Mouse (Mus musculus) heart, embryonic 13.5 days (tissue): ENCODE data around the gene Pard3b. TPM values are rescaled to one million over a fixed set of nuclear protein-coding genes. Genes with fewer than 3 reads are reported as not detected.

Source experiments
- ATAC-seq: fragments of 200-750 bp; cut with Nextera tagmentation; 2 replicates; pipeline ENCODE4 v1.8.0; 2017; ENCODE audit warnings: moderate TSS enrichment; ENCODE audit not compliant: insufficient number of reproducible peaks, low FRiP score, low TSS enrichment; ENCODE audit errors: extremely low read depth
- H3K27ac ChIP-seq: fragments of 300-500 bp; sonication (generic); replicated peaks from 2 replicates; pipeline ENCODE4 v1.5.1; 2015; ENCODE audit warnings: moderate library complexity, mild to moderate bottlenecking, inconsistent platforms
- H3K27me3 ChIP-seq: fragments of 300-500 bp; sonication (generic); replicated peaks from 2 replicates; pipeline ENCODE4 v1.6.1; 2015; ENCODE audit warnings: mild to moderate bottlenecking, inconsistent platforms
- H3K36me3 ChIP-seq: fragments of 300-500 bp; sonication (generic); 2 replicates; pipeline ENCODE4 v1.6.1; 2015; ENCODE audit warnings: mild to moderate bottlenecking, inconsistent platforms
- H3K4me1 ChIP-seq: fragments of 300-500 bp; sonication (generic); 2 replicates; pipeline ENCODE4 v1.6.1; 2015; ENCODE audit warnings: inconsistent platforms
- H3K4me2 ChIP-seq: fragments of 300-500 bp; sonication (generic); 2 replicates; pipeline ENCODE4 v1.6.1; 2015; ENCODE audit warnings: inconsistent platforms, mild to moderate bottlenecking, moderate library complexity
- H3K4me3 ChIP-seq: fragments of 300-500 bp; sonication (generic); 2 replicates; pipeline ENCODE4 v1.5.1; 2015; ENCODE audit warnings: moderate library complexity, mild to moderate bottlenecking, inconsistent platforms
- H3K9ac ChIP-seq: fragments of 300-500 bp; sonication (generic); 2 replicates; pipeline ENCODE4 v1.6.1; 2015; ENCODE audit warnings: inconsistent platforms, mild to moderate bottlenecking, moderate library complexity
- H3K9me3 ChIP-seq: fragments of 300-500 bp; sonication (generic); 2 replicates; pipeline ENCODE4 v1.6.1; 2016; ENCODE audit warnings: inconsistent platforms
- WGBS: fragments of 180-500 bp; shearing (Covaris S2); methylation state at CpG from one replicate; pipeline ENCODE4 v1.1.7; 2015; ENCODE audit warnings: mixed read lengths; 5-methylcytosine and 5-hydroxymethylcytosine counted together
- polyA plus RNA-seq: library from polyadenylated mRNA; unstranded; fragments of >200 nt; fragmentation: Nextera tagmentation; extraction: Ambion mirVana; gene quantifications from 2 replicates; pipeline ENCODE4 v1.2.1, GENCODE M21; 2015

The Pard3b gene
- polyA plus RNA-seq, 1 experiment from 2014 or later: 11.8 TPM

DNA sequence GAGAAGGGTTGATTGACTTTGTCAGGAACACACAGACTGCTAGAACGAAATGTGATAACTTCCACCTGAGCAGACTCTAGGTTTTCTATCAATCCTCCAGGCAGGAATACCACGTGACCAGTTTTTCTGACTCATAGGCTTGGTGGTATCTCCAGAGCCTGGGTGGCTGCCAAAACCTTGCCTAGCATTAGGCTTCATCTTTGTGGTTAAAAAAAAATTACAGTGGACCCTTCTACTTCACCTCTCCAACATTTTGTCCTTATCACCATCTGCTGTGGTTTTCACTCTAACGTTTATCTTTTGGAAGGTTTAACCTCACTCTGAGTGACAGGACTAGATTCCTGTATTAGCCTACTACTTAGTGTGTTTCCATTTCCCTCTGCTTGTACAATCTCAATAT is 403.1 kb downstream of the Pard3b start:
- ATAC-seq: no peak
- Histone ChIP-seq H3K36me3 (no peaks in the 10 kb centered on the region), H3K4me3 (no peak overlapping the region), H3K4me2 (no peak overlapping the region), H3K27me3 (no peaks in the 10 kb centered on the region), H3K9me3 (no peaks in the 10 kb centered on the region), H3K4me1 (peaks cover 34% of the 10 kb centered on the region), H3K9ac (no peak overlapping the region), H3K27ac (0 out of 2 replicates have a peak overlapping the region, but pooled peaks have one; percentile 30)
- WGBS: 22% methylated on average over 3 of the region's 3 CpGs

DNA sequence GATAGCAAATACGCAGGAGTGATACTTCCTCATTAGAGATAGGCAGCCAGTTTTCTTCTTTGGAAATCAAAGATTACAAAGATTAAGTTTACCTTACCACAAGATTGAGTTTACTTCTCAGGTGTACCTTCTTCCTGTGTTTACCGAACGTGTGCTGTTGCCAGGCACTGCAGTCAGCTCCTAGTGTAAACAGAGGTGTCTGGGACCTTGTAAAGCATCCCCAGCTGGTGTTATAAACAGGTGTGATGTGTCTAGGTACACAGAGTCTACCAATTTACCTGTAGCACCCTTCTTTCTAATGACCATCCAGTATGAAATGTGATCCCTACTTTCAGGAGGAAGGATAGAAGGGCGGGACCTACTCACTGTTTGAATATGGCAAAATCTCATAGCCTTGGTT is 410.0 kb downstream of the Pard3b start:
- Histone ChIP-seq H3K9ac (no peak overlapping the region), H3K9me3 (no peaks in the 10 kb centered on the region), H3K4me3 (no peak overlapping the region), H3K4me2 (no peak overlapping the region), H3K36me3 (no peaks in the 10 kb centered on the region), H3K27me3 (no peaks in the 10 kb centered on the region), H3K27ac (no peak overlapping the region), H3K4me1 (peaks cover 14% of the 10 kb centered on the region)
- 50% methylated on average over 4 of the region's 4 CpGs for WGBS
- ATAC-seq: no peak

GRCm38 (mm10) chr1:62051186-62051825 is 412.7 kb downstream of the Pard3b start:
- 42% methylated on average over 1 of the region's 1 CpGs for WGBS
- ATAC-seq: no peak
- H3K9me3 ChIP-seq: no peaks in the 10 kb centered on the region

DNA sequence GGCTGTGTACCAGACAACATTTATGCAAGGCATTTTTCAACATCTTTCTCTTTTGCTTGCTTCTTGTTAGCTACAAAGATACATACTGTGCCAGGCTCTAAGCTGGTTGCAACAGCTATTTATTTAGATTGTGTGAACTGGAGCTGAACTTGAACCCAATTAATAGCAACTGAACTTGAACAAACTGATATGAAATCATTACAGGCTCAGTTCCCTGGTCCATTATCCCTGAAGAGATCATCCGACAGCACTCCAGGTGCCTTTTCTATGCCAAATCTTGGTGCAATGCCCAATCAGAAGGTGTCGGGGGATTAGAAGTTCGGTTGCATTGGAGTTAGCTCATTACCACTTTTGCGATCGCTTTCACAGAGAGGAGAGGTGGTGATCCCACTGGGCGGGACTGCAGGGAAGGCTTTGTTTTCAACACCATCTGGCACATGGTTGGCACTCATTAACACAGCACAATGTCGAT is 414.6 kb downstream of the Pard3b start:
- H3K9ac ChIP-seq: no peak overlapping the region
- no peaks in the 10 kb centered on the region for H3K36me3 ChIP-seq
- H3K4me3 ChIP-seq: no peak overlapping the region
- 50% methylated on average over 7 of the region's 7 CpGs for WGBS
- no peaks in the 10 kb centered on the region for H3K9me3 ChIP-seq
- H3K27ac ChIP-seq: no peak overlapping the region
- H3K4me2 ChIP-seq: no peak overlapping the region
- ATAC-seq: no peak
- H3K4me1 ChIP-seq: peaks cover 6% of the 10 kb centered on the region; the same call in 1 of the 2 replicates
- H3K27me3 ChIP-seq: no peaks in the 10 kb centered on the region

More at GRCm38 (mm10) chr1:62051186-62051825, 412.7 kb downstream of the Pard3b start:
- Histone ChIP-seq H3K27me3 (no peaks in the 10 kb centered on the region), H3K4me1 (peaks cover 6% of the 10 kb centered on the region; the same call in 1 of the 2 replicates), H3K36me3 (no peaks in the 10 kb centered on the region), H3K9ac (no peak overlapping the region), H3K4me2 (no peak overlapping the region), H3K27ac (no peak overlapping the region), H3K4me3 (no peak overlapping the region)

DNA sequence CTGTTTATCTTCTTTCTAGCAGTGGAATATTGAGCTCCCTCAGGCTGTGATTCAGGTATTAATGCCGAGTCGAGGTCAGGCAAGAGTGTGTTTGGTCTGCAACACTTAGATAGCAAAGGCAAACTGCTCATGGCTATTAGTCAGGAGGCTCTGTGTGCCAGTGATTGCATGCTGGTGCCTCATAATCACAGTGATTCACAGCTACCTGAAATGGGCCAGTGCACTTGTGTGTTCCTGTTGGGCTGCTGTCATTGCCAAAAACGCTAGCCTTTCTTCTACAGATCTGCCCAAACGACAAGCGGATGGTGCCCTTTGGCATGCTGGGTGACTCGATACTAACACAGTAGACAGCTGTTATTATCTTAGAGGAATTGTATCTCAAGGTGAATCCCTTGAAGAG is 416.7 kb downstream of the Pard3b start:
- H3K4me1 ChIP-seq: peaks cover 6% of the 10 kb centered on the region; the same call in 1 of the 2 replicates
- H3K27ac ChIP-seq: no peak overlapping the region
- H3K9ac ChIP-seq: no peak overlapping the region
- no peaks in the 10 kb centered on the region for H3K27me3 ChIP-seq
- H3K4me2 ChIP-seq: no peak overlapping the region
- no peaks in the 10 kb centered on the region for H3K9me3 ChIP-seq
- no peak overlapping the region for H3K4me3 ChIP-seq
- WGBS: 79% methylated on average over 6 of the region's 6 CpGs
- no peak for ATAC-seq
- no peaks in the 10 kb centered on the region for H3K36me3 ChIP-seq

DNA sequence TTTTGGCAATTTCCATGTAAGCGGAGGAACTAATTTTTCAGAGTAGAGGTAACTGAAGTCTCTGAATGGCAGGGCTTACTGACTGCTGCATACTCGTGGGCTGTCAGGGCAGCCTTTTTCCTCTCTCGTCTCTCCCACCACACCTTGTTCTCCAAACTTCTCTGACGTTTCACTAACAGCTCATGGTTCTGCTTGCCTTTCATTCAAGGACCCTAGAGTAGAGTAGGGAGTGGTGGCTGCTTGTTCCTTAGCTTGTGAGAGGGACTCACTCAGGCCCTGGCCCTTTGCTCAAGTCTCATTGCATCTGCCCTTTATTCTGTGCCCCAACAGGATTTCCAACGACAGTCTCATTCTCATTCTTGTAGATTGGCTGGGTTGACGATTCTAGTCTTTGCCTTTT is 432.0 kb downstream of the Pard3b start:
- no peak overlapping the region for H3K9ac ChIP-seq
- 71% methylated on average over 6 of the region's 6 CpGs for WGBS
- no peak overlapping the region for H3K4me3 ChIP-seq
- H3K9me3 ChIP-seq: peaks cover 14% of the 10 kb centered on the region
- no peak overlapping the region for H3K27ac ChIP-seq
- no peak for ATAC-seq
- no peaks in the 10 kb centered on the region for H3K4me1 ChIP-seq
- H3K4me2 ChIP-seq: no peak overlapping the region
- peaks cover 7% of the 10 kb centered on the region; the same call in 1 of the 2 replicates for H3K36me3 ChIP-seq
- no peaks in the 10 kb centered on the region for H3K27me3 ChIP-seq

DNA sequence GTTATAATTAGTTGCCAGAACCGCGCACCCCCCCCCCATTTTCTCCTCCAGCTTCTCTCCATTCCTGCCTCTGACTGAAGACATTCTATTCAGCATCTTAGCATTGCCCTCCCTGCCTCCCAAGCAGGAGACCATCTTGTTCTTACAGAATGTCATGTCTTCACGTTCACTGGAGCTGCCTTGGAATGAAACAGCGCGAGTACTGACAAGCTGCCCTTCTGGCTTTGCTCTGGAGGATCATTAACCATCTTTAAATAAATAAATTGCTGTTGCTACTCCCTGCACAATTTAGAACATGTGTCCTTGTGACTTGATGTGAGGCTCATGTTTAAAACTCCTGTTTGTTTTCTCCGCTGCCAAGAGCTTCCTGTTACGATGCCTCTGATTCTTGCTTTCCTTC is 432.5 kb downstream of the Pard3b start:
- ATAC-seq: no peak
- Histone ChIP-seq H3K4me2 (no peak overlapping the region), H3K4me1 (no peaks in the 10 kb centered on the region), H3K27ac (no peak overlapping the region), H3K36me3 (peaks cover 7% of the 10 kb centered on the region; the same call in 1 of the 2 replicates), H3K9ac (no peak overlapping the region), H3K9me3 (peaks cover 14% of the 10 kb centered on the region), H3K27me3 (no peaks in the 10 kb centered on the region), H3K4me3 (no peak overlapping the region)
- WGBS: 78% methylated on average over 7 of the region's 7 CpGs

GRCm38 (mm10) chr1:62076171-62076570 is 437.5 kb downstream of the Pard3b start:
- Histone ChIP-seq H3K27me3 (no peaks in the 10 kb centered on the region), H3K9ac (no peak overlapping the region), H3K27ac (no peak overlapping the region), H3K36me3 (no peaks in the 10 kb centered on the region), H3K4me1 (no peaks in the 10 kb centered on the region), H3K4me2 (no peak overlapping the region), H3K4me3 (no peak overlapping the region), H3K9me3 (no peaks in the 10 kb centered on the region)
- ATAC-seq: no peak
- 84% methylated on average over 3 of the region's 3 CpGs for WGBS

DNA sequence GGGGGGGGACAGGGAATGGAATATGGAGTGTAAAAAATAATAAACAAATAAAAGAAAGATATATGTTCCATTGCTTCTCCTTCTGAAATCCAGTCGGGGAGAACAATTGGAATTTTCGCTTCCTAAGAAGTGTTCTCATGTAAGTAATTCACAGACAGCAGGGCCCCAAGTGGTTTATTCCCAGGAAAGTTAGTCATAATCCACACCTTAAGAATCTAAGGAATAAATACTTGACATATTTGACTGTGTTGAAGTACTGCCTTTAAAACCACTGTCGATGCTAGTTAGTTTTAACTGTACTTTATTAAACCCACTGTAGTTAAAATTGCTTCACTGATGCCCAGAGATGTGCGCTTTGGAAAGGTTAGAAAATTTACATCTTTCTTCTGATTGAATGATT is 442.5 kb downstream of the Pard3b start:
- Histone ChIP-seq H3K27me3 (no peaks in the 10 kb centered on the region), H3K9ac (no peak overlapping the region), H3K4me2 (no peak overlapping the region), H3K36me3 (no peaks in the 10 kb centered on the region), H3K27ac (no peak overlapping the region), H3K4me3 (no peak overlapping the region), H3K9me3 (no peaks in the 10 kb centered on the region), H3K4me1 (peaks cover 16% of the 10 kb centered on the region)
- WGBS: 78% methylated on average over 4 of the region's 4 CpGs
- ATAC-seq: no peak

DNA sequence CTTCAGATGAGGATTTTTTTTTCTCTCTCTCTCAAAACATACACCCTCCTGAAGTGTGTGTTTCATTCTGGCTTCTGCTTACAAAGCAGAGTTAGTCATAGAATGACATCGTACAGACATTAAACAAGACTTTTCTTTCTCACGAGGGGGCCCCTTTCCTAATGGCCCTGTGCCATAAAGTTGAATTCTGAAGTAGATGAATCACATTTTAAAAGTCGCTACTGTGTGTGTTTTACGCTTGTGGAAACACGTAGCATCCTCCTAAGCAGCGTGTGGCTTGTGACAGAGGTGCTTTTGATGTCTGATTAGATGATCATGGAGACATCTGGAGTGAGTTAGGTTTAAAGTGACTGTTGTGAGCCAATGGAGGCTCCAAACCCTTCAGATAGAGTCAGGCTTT is 447.4 kb downstream of the Pard3b start:
- H3K27me3 ChIP-seq: no peaks in the 10 kb centered on the region
- H3K4me1 ChIP-seq: peaks cover 25% of the 10 kb centered on the region
- H3K4me2 ChIP-seq: peak overlapping the region; percentile 21; the same call in 1 of the 2 replicates
- 38% methylated on average over 6 of the region's 6 CpGs for WGBS
- H3K9me3 ChIP-seq: no peaks in the 10 kb centered on the region
- no peak for ATAC-seq
- H3K4me3 ChIP-seq: no peak overlapping the region
- no peak overlapping the region for H3K27ac ChIP-seq
- no peaks in the 10 kb centered on the region for H3K36me3 ChIP-seq
- no peak overlapping the region for H3K9ac ChIP-seq

DNA sequence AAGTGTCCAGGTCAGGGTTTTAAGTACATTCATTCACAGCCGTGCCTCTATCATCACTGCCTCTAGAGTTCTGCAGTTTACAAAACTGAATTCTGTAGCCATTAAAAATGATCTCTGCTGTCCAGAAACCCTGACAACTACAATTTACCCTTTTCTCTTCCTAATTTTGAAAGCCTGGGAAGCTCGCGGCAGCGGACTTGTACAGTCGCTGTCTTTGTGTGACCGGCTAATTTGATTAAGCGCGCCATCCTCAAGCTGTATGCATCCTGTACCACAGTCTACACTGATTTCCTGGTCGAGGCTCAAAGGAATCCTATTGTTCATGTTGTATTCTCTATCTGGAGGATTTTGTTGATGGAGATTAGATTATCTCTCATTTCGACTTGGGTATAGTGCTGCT is 448.8 kb downstream of the Pard3b start:
- Histone ChIP-seq H3K9ac (no peak overlapping the region), H3K9me3 (no peaks in the 10 kb centered on the region), H3K4me1 (peaks cover 25% of the 10 kb centered on the region), H3K27me3 (no peaks in the 10 kb centered on the region), H3K36me3 (no peaks in the 10 kb centered on the region), H3K4me2 (no peak overlapping the region), H3K4me3 (no peak overlapping the region), H3K27ac (no peak overlapping the region)
- no peak for ATAC-seq
- WGBS: 80% methylated on average over 10 of the region's 10 CpGs

GRCm38 (mm10) chr1:62094885-62095284 is 456.3 kb downstream of the Pard3b start:
- Histone ChIP-seq H3K4me1 (peaks cover 11% of the 10 kb centered on the region), H3K9ac (no peak overlapping the region), H3K36me3 (no peaks in the 10 kb centered on the region), H3K4me3 (no peak overlapping the region), H3K9me3 (no peaks in the 10 kb centered on the region), H3K4me2 (no peak overlapping the region), H3K27ac (no peak overlapping the region), H3K27me3 (no peaks in the 10 kb centered on the region)
- no peak for ATAC-seq
- 39% methylated on average over 7 of the region's 7 CpGs for WGBS
